Mouse (Mus musculus) lung, postnatal 14 days (tissue): ENCODE results near the gene Ostn.
A peak's percentile ranks its signal among the peaks of the same experiment; 100 is the strongest.

Experiments
- DNase-seq: peaks from one replicate; pipeline ENCODE4 v3.0.0; 2021

The Ostn gene

DNA sequence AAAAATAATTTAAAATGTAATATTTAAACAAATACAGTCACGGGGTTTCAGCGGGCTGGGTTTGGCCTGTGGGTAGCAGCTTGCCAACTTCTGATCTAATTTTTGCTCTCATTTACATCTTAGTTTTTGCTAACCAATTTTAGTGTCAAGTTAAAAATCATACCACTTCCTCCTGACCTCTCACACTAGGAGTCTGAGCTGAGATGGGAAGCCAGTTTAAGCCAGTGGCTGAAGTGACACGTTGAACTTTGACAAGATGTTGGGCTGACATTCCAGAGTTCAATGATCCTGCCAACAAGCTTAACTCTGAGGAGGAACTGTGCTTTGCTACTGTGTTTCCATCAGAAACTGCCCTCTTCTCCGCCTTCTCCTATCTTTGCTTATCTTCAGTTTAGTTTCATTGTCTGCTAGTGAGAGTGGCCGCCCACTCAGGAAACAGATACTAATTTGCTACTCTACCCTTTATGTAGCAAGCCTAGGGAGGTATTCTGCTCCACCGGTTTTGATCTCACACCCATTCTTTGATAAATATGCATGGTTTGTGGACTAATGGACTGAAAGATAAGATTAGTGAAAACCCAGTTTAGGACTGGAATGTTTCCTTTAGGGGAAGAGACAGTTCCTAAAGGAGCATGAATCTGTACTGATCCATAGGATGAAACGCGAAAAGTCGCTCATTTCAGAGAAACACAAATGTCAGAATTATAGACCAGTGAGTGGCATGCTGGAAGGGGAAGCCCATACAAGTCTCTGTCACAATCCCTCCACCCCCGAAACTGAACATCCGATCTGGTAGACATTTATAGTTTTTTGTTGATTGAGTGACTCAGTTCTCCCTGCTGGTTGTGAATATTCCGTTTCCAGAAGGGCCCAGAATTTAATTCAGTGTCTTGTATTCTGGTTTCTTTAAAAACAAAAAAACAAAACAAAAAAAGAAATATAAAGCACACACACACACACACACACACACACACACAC, 80.6 kb downstream of the Ostn start:
- DNase-seq, result peak; percentile 14

DNA sequence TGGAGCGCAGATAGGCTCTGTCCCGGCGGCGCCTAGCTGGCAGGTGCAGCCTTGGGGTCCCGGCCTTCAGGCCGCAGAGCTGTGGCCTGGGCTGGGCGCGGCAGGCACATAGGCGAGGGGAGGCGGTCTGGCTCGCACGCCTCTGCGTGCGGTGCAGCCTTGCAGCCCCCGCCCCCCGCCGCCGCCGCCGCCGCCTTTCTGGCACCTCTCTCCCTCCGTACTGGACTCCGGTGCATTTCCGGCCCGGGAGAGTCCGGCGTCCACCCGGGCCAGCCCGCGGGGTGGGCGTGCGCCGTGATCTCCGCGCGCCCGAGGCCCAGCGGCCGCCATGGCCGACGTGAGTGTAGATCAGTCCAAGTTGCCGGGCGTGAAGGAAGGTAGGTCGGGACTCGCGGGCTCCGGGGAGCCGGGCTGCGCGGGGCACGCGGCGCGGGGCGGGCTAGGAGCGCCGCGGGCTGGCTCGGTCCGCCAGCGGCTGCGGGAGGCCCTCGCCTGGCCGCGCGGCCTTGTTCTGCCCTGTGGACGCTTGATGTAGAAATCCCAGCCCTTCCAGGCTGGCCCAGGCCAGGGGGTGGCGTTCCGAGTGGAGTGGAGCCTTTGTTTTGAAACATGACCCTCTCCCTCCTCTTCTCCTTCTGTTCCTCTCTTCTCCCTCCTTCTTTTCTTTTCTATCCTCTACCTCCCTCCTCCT, 81.6 kb downstream of the Ostn start, which contains the start of gene Ccdc50:
TSS of gene Ccdc50 (plus strand) at position 109 of the 691 bp plus-strand sequence.
- DNase-seq, result peak; percentile 80

DNA sequence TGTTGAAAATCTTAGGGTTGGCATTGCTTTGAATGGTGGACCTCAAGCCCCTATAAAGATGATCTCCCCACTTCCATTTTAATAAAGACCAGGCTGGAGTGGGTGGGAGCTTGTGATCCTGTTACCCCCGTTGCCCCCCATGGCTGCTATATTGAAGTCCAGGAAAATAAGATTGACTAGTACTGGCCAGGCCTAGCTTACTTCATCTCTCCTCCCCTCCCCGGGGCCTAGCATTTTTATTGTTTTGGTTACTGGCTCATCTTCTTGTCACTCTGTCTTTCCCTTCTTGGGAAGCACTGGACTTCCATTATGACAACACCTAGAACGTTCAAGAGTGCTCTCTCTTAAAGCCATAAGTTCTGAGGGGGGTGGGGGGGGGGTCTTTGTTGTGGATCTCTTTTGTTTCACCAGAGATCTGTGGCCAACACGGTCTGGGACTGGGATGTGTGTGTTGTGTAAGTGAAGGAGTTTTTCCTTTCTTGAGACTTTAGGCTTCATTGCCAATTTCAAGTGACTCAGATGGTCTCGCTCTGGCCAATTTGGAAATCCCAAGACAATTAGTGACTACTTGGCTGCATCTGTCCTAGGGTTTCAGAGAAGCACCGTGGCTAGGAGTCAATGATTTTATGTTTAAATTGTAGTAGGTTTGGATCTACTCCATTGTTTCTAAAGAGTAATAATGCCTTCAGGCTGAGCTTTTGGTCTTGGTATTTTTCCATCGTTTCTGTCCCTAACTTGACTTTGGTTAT, 82.4 kb downstream of the Ostn start:
- peak; percentile 7 for DNase-seq

DNA sequence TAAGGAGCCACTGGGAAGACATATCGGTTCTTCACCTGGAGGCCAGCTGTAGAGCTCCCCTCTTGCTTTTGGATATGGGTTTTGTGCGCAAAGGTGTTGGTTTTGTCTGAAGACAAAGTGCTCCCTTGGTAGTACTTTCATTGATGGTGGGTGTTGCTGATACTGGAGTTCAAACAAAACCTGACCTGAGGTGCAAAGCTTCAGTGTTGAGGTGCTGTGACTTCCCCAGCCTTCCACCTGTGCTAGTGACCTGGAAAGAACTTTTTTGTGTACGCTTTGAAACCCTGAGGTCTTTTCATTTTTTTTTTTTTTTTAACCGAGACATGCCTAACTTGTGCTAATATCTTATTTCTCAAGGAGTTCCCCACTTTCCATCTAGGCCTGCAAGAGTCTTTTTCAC, 83.0 kb downstream of the Ostn start:
- no peak for DNase-seq

DNA sequence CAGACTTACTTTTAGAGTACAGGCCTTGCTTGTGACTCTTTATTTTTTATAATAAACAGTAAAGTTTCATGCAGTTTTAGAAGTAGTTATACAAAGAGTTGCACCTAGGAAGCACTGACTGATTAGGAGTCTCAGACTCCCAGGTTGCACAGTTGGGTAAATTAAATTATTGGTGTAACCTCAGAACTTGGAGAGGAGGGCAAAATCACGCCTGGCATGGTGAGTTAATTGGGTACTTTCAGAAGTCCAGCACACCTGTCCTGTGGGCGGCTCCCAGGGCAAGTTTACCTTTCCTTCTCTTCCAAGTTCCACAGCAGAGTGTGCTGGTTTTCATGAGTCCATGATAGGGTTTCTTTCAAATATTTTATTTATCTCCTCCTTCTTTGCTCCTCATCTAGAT, 84.6 kb downstream of the Ostn start:
- no peak for DNase-seq

DNA sequence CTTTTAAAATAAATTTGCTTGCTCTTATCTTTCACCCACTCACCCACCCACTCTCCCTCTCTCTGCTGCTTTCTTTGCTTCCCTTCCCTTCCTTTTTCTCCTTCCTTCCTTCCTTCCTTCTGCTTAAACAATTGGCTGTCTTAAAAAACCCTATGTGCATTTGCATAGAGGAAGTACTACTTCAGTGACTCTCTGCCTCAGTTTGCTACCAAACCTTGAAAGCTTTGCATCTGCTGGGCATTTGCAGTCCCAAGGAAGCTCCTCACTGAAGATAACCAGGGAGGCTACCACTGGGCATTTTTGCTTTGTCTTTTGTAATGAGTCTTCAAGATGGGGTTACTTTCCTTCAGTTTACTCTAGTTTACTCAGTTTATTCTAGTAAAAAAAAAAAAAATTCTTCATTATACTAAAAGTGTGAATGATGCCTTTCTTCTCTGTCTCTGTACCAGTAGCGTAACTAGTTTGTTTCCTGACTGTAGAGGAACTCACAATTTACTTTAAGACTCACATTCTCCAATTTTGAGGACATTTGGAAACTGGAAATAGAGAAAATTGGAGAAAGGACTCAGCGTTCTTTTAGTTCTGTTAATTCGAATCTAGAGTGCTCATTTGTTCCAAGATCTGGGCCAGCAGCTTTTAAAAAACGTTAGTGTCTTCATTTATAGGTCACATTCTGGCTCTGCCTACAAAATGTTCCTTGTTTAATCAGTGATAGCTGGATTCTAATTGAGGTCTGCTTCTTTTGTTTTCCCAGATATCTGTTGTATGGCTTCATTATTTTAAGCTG, 88.2 kb downstream of the Ostn start:
- DNase-seq, result no peak

DNA sequence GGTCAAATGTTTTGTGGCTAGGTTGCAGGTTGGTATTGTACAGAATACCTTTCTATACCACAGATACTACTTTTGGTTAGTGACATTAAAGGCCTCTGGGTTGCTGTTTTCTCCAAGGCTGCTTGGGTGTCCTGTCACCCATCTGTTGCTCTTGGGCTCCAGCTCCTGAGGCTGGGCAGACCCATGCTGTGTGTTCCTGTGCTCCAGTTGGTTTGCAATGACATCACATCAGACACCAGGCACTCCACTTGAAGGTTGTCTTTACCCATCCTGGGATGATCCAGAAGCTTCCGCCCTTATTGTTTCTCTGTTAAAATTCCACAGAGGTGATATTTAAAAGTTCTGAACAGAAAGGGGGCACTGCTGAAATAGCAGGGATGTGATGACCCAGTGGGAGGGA, 89.7 kb downstream of the Ostn start:
- no peak for DNase-seq

DNA sequence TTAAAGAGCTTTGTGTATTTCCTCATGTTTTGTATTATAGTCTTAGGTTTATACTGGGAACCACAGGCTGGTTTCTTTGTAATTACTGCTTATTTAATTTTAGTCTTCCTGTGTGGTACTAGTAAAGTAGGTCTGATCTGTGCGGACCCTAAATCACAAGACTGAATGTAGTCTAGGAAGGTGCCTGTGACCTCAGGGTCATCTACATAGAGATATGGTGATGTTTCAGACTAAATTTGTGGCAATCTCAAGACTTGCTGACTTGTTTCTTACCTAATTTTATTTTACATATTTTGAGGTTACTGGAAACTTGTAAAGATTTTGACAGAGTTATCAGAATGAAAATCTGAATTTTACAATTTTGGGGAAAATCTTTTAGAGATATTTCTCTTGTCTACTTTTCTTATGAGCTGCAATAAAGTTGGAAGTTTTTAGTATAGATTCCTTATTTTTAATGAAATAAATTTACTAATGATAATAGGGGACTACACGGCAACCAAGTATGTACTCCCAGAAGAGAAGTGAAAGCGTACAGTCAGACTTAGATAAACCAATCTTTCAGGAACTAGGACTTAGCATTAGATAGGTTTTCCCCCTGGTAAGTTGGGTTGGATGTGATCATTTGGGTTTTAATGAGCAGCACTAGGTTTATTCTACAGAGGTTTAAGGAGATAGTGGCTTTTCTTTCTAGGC, 91.9 kb downstream of the Ostn start:
- no peak for DNase-seq

DNA sequence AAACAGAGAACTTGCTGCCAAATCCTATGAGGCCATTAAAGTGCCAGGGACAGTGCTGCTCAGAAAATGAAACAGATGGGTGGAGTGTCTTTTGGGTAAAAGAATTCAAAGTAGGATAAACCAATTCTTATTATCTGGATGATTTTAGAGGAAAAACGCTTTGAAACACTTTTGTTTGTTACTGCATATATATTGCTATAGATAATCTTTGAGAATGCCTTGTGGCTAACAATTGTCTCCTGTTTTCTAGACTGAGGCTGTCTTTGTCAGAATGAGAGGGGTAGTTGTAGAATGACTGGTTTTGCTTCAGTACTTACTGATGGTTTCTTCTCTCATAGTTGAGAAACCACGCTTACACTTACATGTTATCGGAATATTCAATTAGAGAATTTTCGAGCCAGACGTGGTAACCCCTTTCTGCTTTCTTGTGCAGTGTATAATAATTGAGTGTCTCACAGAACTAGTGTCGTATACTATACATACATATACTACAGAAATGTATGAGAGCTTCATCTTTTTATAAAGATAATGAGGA, 92.5 kb downstream of the Ostn start:
- DNase-seq, result no peak
